Mouse (Mus musculus): ENCODE data around the gene Timm29. TPM values are rescaled to one million over a fixed set of nuclear protein-coding genes. Genes with fewer than 3 reads are reported as not detected.

Timm29 gene
- polyA plus RNA-seq, 1 experiment from 2014 or later, result 29.5 TPM

DNA sequence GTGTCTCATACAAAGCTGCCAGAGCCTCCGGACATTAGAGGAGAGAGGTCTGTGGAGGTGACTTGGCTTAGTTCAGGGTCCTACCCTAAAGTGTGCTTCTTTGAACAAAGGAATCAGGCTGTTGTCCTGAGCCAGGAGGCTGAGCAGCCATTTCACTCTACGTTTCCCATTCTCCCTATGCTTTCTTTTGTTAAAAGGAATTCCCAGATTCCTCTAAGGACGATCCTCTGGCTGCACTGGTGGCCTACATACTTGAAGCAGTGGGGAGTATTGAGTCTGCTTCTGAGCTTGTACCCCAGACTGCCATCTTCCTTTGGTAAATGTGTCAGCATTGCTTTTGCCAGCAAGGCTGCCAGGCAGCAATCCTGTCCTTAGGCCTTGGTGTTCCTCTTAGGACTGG lies 40.6 kb downstream of the Timm29 start:
- ATAC-seq (replicated peaks; ENCODE audit: insufficient number of reproducible peaks, low FRiP score, low TSS enrichment), result no peak
- peaks cover 24% of the 10 kb centered on the region for H3K36me3 ChIP-seq (ENCODE audit: control insufficient read depth, insufficient read depth, low read length)
- H3K4me2 ChIP-seq, result no peak overlapping the region
- no peaks in the 10 kb centered on the region; the same call in 1 of the 2 replicates for H3K4me1 ChIP-seq (ENCODE audit: control insufficient read depth, insufficient read depth, low read length)
- no peak overlapping the region for H3K9ac ChIP-seq (ENCODE audit: low read depth, low read length)
- no peak overlapping the region for H3K27ac ChIP-seq (ENCODE audit: low read depth, low read length)
- H3K4me3 ChIP-seq (ENCODE audit: low read depth, low read length), result no peak overlapping the region
- 89% methylated on average over 3 of the region's 3 CpGs for whole genome bisulfite sequencing (ENCODE audit: insufficient replicate concordance)
- no peaks in the 10 kb centered on the region for H3K27me3 ChIP-seq (ENCODE audit: control insufficient read depth, insufficient read depth, low read length)
- no peaks in the 10 kb centered on the region for H3K9me3 ChIP-seq (replicated peaks; ENCODE audit: control insufficient read depth, low read length)

DNA sequence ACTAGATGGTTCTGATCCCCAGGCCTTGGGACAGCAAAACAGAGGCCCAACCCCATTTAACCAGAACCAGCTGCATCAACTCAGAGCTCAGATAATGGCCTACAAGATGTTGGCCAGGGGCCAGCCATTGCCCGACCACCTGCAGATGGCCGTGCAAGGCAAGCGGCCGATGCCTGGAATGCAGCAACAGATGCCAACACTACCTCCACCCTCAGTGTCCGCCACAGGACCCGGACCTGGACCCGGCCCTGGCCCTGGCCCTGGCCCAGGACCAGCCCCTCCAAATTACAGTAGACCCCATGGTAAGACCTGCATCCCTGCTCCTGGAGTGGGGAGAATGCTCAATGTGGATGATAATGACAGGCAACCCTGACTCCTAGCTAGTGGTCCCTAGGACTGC lies 43.1 kb downstream of the Timm29 start:
- Histone ChIP-seq H3K4me2 (no peak overlapping the region), H3K27ac (ENCODE audit: low read depth, low read length) (no peak overlapping the region), H3K4me3 (ENCODE audit: low read depth, low read length) (no peak overlapping the region), H3K36me3 (ENCODE audit: control insufficient read depth, insufficient read depth, low read length) (peaks cover 47% of the 10 kb centered on the region), H3K27me3 (ENCODE audit: control insufficient read depth, insufficient read depth, low read length) (no peaks in the 10 kb centered on the region), H3K9me3 (replicated peaks; ENCODE audit: control insufficient read depth, low read length) (no peaks in the 10 kb centered on the region), H3K4me1 (ENCODE audit: control insufficient read depth, insufficient read depth, low read length) (no peaks in the 10 kb centered on the region; the same call in 1 of the 2 replicates), H3K9ac (ENCODE audit: low read depth, low read length) (no peak overlapping the region)
- ATAC-seq (replicated peaks; ENCODE audit: insufficient number of reproducible peaks, low FRiP score, low TSS enrichment), result 0 out of 2 replicates have a peak, but pooled peaks have one; percentile 20
- 70% methylated on average over 7 of the region's 7 CpGs for WGBS (ENCODE audit: insufficient replicate concordance)

DNA sequence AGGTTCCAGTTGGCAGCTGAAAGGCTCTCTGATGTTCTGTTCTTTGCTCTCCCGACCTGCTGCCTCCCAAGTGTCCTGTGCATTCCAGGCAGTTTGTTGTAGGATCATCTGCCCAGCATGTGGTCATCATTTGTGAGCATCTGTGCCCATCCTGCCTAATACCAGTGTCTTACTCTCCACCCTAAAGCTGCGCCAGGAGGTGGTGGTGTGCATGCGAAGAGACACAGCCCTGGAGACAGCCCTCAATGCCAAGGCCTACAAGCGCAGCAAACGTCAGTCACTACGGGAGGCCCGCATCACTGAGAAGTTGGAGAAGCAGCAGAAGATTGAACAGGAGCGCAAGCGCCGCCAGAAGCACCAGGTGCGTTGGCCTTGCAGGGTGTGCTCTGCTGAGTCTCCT lies 46.5 kb downstream of the Timm29 start:
- Histone ChIP-seq H3K9me3 (replicated peaks; ENCODE audit: control insufficient read depth, low read length) (no peaks in the 10 kb centered on the region), H3K4me2 (no peak overlapping the region), H3K9ac (ENCODE audit: low read depth, low read length) (no peak overlapping the region), H3K36me3 (ENCODE audit: control insufficient read depth, insufficient read depth, low read length) (peaks cover 75% of the 10 kb centered on the region), H3K27me3 (ENCODE audit: control insufficient read depth, insufficient read depth, low read length) (no peaks in the 10 kb centered on the region), H3K4me1 (ENCODE audit: control insufficient read depth, insufficient read depth, low read length) (no peaks in the 10 kb centered on the region; the same call in 1 of the 2 replicates), H3K4me3 (ENCODE audit: low read depth, low read length) (no peak overlapping the region), H3K27ac (ENCODE audit: low read depth, low read length) (no peak overlapping the region)
- ATAC-seq (replicated peaks; ENCODE audit: insufficient number of reproducible peaks, low FRiP score, low TSS enrichment), result no peak
- WGBS (ENCODE audit: insufficient replicate concordance), result 96% methylated on average over 11 of the region's 11 CpGs

MicroRNAs encoded within 50 kb of the gene (microRNA counts, 519-probe panel; counts per million panel counts)
- microRNA mmu-miR-1946b, result 32.2 counts per million

Small RNAs within 50 kb of the gene (microRNA-seq; reads per million reads assigned to microRNA genes)
- not detected for gene Mir1946b (ENCODE audit: borderline number of aligned reads)

Other genes with a start within 250 kb of the Timm29 start
- gene Ilf3, start 224.9 kb upstream of the Timm29 start, polyA plus RNA-seq (2014; fragmentation: Nextera tagmentation; extraction: Ambion mirVana), result 120 and 138 TPM in 2 replicates
- gene Qtrt1, start 180.9 kb upstream of the Timm29 start, polyA plus RNA-seq (2014; fragmentation: Nextera tagmentation; extraction: Ambion mirVana), result 24.2 and 31.7 TPM in 2 replicates
- gene Dnm2, start 167.8 kb upstream of the Timm29 start, polyA plus RNA-seq (2014; fragmentation: Nextera tagmentation; extraction: Ambion mirVana), result 62.7 and 68.1 TPM in 2 replicates
- gene Tmed1, start 82.5 kb upstream of the Timm29 start, polyA plus RNA-seq (2014; fragmentation: Nextera tagmentation; extraction: Ambion mirVana), result 79.8 and 80.9 TPM in 2 replicates
- gene AB124611, start 66.5 kb upstream of the Timm29 start, polyA plus RNA-seq (2014; fragmentation: Nextera tagmentation; extraction: Ambion mirVana), result 1.5 and 1.7 TPM in 2 replicates
- 44.0 and 47.2 TPM in 2 replicates for gene Carm1, start 45.8 kb upstream of the Timm29 start, polyA plus RNA-seq (2014; fragmentation: Nextera tagmentation; extraction: Ambion mirVana)
- gene Yipf2, start 106 bp downstream of the Timm29 start, polyA plus RNA-seq (2014; fragmentation: Nextera tagmentation; extraction: Ambion mirVana), result 10.9 and 11.8 TPM in 2 replicates
- gene Smarca4, start 23.4 kb downstream of the Timm29 start, polyA plus RNA-seq (2014; fragmentation: Nextera tagmentation; extraction: Ambion mirVana), result 77.4 and 78.7 TPM in 2 replicates
- gene Ldlr, start 130.8 kb downstream of the Timm29 start, polyA plus RNA-seq (2014; fragmentation: Nextera tagmentation; extraction: Ambion mirVana), result 11.1 and 16.0 TPM in 2 replicates
- 90.5 and 103 TPM in 2 replicates for gene Spc24, start 167.6 kb downstream of the Timm29 start, polyA plus RNA-seq (2014; fragmentation: Nextera tagmentation; extraction: Ambion mirVana)
- 8.9 and 9.0 TPM in 2 replicates for gene Kank2, start 206.0 kb downstream of the Timm29 start, polyA plus RNA-seq (2014; fragmentation: Nextera tagmentation; extraction: Ambion mirVana)
- 1.1 and 1.9 TPM in 2 replicates for gene Angptl8, start 242.8 kb downstream of the Timm29 start, polyA plus RNA-seq (2014; fragmentation: Nextera tagmentation; extraction: Ambion mirVana)